Mouse (Mus musculus) limb, embryonic 14.5 days (tissue): ENCODE measurements around the gene Wasf1. TPM values are rescaled to one million over a fixed set of nuclear protein-coding genes. Genes with fewer than 3 reads are reported as not detected.
A peak's percentile ranks its signal among the peaks of the same experiment; 100 is the strongest.

Source experiments
- ATAC-seq: fragments of 200-750 bp; cut with Nextera tagmentation; 2 replicates; pipeline ENCODE4 v1.8.0; 2017; ENCODE audit warnings: low read depth, moderate number of reproducible peaks, moderate TSS enrichment; ENCODE audit not compliant: low FRiP score
- DNase-seq: peaks from one replicate; pipeline ENCODE4 v3.0.0-alpha.2; 2015; ENCODE audit warnings: low spot score
- H3K27ac ChIP-seq: fragments of 300-500 bp; sonication (generic); replicated peaks from 2 replicates; pipeline ENCODE4 v1.5.1; 2014; ENCODE audit warnings: low read depth, mild to moderate bottlenecking, low read length, moderate library complexity, mixed read lengths
- H3K27me3 ChIP-seq: fragments of 300-500 bp; sonication (generic); 2 replicates; pipeline ENCODE4 v1.6.1; 2014; ENCODE audit warnings: low read length, mixed read lengths; ENCODE audit not compliant: control insufficient read depth, insufficient read depth
- H3K36me3 ChIP-seq: fragments of 300-500 bp; sonication (generic); 2 replicates; pipeline ENCODE4 v1.6.1; 2014; ENCODE audit warnings: mild to moderate bottlenecking, low read length, moderate library complexity, mixed read lengths; ENCODE audit not compliant: control insufficient read depth, insufficient read depth
- H3K4me1 ChIP-seq: fragments of 300-500 bp; sonication (generic); 2 replicates; pipeline ENCODE4 v1.6.1; 2014; ENCODE audit warnings: antibody characterized with exemption, low read length, mixed read lengths; ENCODE audit not compliant: control insufficient read depth, insufficient read depth
- H3K4me2 ChIP-seq: fragments of 300-500 bp; sonication (generic); replicated peaks from 2 replicates; pipeline ENCODE4 v1.6.1; 2014; ENCODE audit warnings: low read depth, mild to moderate bottlenecking, low read length, moderate library complexity; ENCODE audit not compliant: severe bottlenecking
- H3K4me3 ChIP-seq: fragments of 300-500 bp; sonication (generic); replicated peaks from 2 replicates; pipeline ENCODE4 v1.5.1; 2014; ENCODE audit warnings: low read length
- H3K9ac ChIP-seq: fragments of 300-500 bp; sonication (generic); 2 replicates; pipeline ENCODE4 v1.6.1; 2014; ENCODE audit warnings: mild to moderate bottlenecking, low read depth, low read length, moderate library complexity; ENCODE audit not compliant: severe bottlenecking
- H3K9me3 ChIP-seq: fragments of 300-500 bp; sonication (generic); 2 replicates; pipeline ENCODE4 v1.6.1; 2016; ENCODE audit warnings: low read length; ENCODE audit not compliant: control insufficient read depth
- POLR2A ChIP-seq: fragments of 200-500 bp; IDR thresholded peaks from 2 replicates; pipeline ENCODE4 v1.8.0; 2012; ENCODE audit warnings: inconsistent platforms, mild to moderate bottlenecking, moderate library complexity, borderline replicate concordance; ENCODE audit not compliant: insufficient read depth, insufficient read length; ENCODE audit errors: extremely low read depth
- WGBS: fragments of 180-500 bp; shearing (Covaris S2); extraction: QIAGEN DNeasy Blood & Tissue Kit; methylation state at CpG from one replicate; pipeline ENCODE4 v1.1.7; 2014; 5-methylcytosine and 5-hydroxymethylcytosine counted together
- polyA plus RNA-seq, 2 experiments: library from polyadenylated mRNA; depleted of rRNA in 1 of 2; stranded (reverse) in 1 of 2; unstranded in 1 of 2; fragments of >200 nt; fragmentation: Nextera tagmentation in 1 of 2; extraction: Ambion mirVana in 1 of 2; gene quantifications; 2 replicates each; pipeline versions ENCODE4 v1.2.1 to v1.2.3; 2012 to 2014

The Wasf1 gene
- polyA plus RNA-seq, 2 experiments: 16.8 to 17.1 TPM

GRCm38 (mm10) chr10:40950176-40950575 lies 66.9 kb downstream of the Wasf1 start:
- TF ChIP-seq POLR2A: no peak
- DNase-seq (no peak), ATAC-seq (no peak)
- Histone ChIP-seq H3K36me3 (no peaks in the 10 kb centered on the region; the same call in 1 of the 2 replicates), H3K4me3 (no peak overlapping the region), H3K4me1 (no peaks in the 10 kb centered on the region), H3K4me2 (no peak overlapping the region), H3K9ac (no peak overlapping the region), H3K9me3 (no peaks in the 10 kb centered on the region), H3K27ac (no peak overlapping the region), H3K27me3 (no peaks in the 10 kb centered on the region)
- WGBS: 73% methylated on average over 3 of the region's 3 CpGs

- Histone ChIP-seq H3K9me3 (no peaks in the 10 kb centered on the region), H3K4me3 (no peak overlapping the region), H3K9ac (no peak overlapping the region), H3K27me3 (no peaks in the 10 kb centered on the region), H3K4me1 (no peaks in the 10 kb centered on the region), H3K36me3 (no peaks in the 10 kb centered on the region; the same call in 1 of the 2 replicates), H3K27ac (no peak overlapping the region), H3K4me2 (no peak overlapping the region)
- 91% methylated on average over 5 of the region's 5 CpGs for WGBS
- no peak for TF ChIP-seq POLR2A
- DNase-seq: no peak
- no peak for ATAC-seq
These were observed 72.9 kb downstream of the Wasf1 start for GRCm38 (mm10) chr10:40956206-40956605.

GRCm38 (mm10) chr10:40961365-40961764 lies 78.1 kb downstream of the Wasf1 start:
- ATAC-seq (no peak), DNase-seq (peak; percentile 74)
- H3K4me2 ChIP-seq: no peak overlapping the region
- TF ChIP-seq POLR2A: no peak
- H3K9me3 ChIP-seq: no peaks in the 10 kb centered on the region
- WGBS: 39% methylated on average over 6 of the region's 6 CpGs
- no peaks in the 10 kb centered on the region for H3K36me3 ChIP-seq
- H3K27me3 ChIP-seq: no peaks in the 10 kb centered on the region
- H3K9ac ChIP-seq: no peak overlapping the region
- no peak overlapping the region for H3K4me3 ChIP-seq
- no peak overlapping the region for H3K27ac ChIP-seq
- H3K4me1 ChIP-seq: no peaks in the 10 kb centered on the region

GRCm38 (mm10) chr10:40962008-40962407 lies 78.7 kb downstream of the Wasf1 start:
- WGBS: 92% methylated on average over 4 of the region's 4 CpGs
- TF ChIP-seq POLR2A: no peak
- H3K27me3 ChIP-seq: no peaks in the 10 kb centered on the region
- H3K4me2 ChIP-seq: no peak overlapping the region
- no peaks in the 10 kb centered on the region for H3K9me3 ChIP-seq
- H3K4me3 ChIP-seq: no peak overlapping the region
- no peak for DNase-seq
- no peaks in the 10 kb centered on the region for H3K36me3 ChIP-seq
- no peaks in the 10 kb centered on the region for H3K4me1 ChIP-seq
- no peak overlapping the region for H3K9ac ChIP-seq
- no peak overlapping the region for H3K27ac ChIP-seq
- ATAC-seq: no peak

- 0 out of 2 replicates have a peak, but pooled peaks cover under 1% of the 10 kb centered on the region for H3K4me1 ChIP-seq
- 75% methylated on average over 4 of the region's 4 CpGs for WGBS
- H3K4me3 ChIP-seq: no peak overlapping the region
- ATAC-seq (no peak), DNase-seq (no peak)
- no peak overlapping the region for H3K4me2 ChIP-seq
- H3K27me3 ChIP-seq: no peaks in the 10 kb centered on the region
- H3K36me3 ChIP-seq: no peaks in the 10 kb centered on the region
- no peak overlapping the region for H3K9ac ChIP-seq
- no peak overlapping the region for H3K27ac ChIP-seq
- H3K9me3 ChIP-seq: no peaks in the 10 kb centered on the region
- TF ChIP-seq POLR2A: no peak
These were observed 81.3 kb downstream of the Wasf1 start for GRCm38 (mm10) chr10:40964546-40964945.

- Histone ChIP-seq H3K36me3 (no peaks in the 10 kb centered on the region), H3K27me3 (no peaks in the 10 kb centered on the region), H3K4me1 (peaks cover 2% of the 10 kb centered on the region; the same call in 1 of the 2 replicates), H3K9ac (no peak overlapping the region), H3K27ac (no peak overlapping the region), H3K4me3 (no peak overlapping the region), H3K9me3 (no peaks in the 10 kb centered on the region), H3K4me2 (no peak overlapping the region)
- WGBS: 64% methylated on average over 8 of the region's 8 CpGs
- TF ChIP-seq POLR2A: no peak
- DNase-seq: no peak
- no peak for ATAC-seq
These were observed 85.3 kb downstream of the Wasf1 start for GRCm38 (mm10) chr10:40968551-40968950.
